Mouse (Mus musculus) ES-CJ7 (cell line): ENCODE data around the gene Pygo1.
A peak's percentile ranks its signal among the peaks of the same experiment; 100 is the strongest.

Experiments
- DNase-seq: peaks from one replicate; pipeline ENCODE4 v3.0.0; 2011; ENCODE audit warnings: low read depth, low spot score

Pygo1 gene

DNA sequence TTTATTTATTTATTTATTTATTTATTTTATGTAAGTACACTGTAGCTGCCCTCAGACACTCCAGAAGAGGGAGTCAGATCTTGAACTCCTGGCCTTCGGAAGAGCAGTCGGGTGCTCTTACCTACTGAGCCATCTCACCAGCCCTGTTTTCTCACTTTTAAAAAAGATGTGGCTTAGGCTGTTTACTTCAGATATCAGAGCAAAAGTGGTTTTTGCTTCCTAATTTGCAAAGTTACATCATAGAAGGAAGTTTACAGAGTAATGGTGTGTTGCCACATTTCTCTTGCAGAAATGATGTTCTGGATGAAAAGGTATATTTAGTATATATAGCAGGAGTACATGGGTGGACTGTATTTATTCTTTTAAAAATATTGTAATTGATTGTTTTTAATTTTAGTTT is 66.0 kb downstream of the Pygo1 start:
- DNase-seq = no peak

GRCm38 (mm10) chr9:72992576-72992975 is 67.1 kb downstream of the Pygo1 start:
- DNase-seq = no peak

- DNase-seq = peak; percentile 92
These were observed 70.7 kb downstream of the Pygo1 start for GRCm38 (mm10) chr9:72996167-72996566.

DNA sequence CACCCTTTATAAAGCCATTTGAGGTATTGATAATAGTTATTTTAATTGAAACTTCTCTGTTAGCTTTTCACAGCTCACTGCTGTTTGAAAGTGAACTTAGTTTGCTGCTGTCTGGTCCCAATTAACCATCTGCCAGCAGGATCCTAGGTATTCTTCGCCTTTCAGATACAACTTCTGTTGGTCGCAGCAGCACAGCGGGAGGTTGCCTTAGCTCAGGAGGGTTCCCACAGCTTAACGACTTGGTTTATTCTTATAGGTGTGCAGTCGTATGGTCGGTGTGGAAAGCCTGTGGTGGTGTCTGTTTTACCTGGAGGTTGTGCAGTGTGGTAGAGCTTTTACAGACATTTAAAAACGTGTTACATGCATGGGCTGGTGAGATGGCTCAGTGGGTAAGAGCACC is 71.4 kb downstream of the Pygo1 start:
- DNase-seq = peak; percentile 71

DNA sequence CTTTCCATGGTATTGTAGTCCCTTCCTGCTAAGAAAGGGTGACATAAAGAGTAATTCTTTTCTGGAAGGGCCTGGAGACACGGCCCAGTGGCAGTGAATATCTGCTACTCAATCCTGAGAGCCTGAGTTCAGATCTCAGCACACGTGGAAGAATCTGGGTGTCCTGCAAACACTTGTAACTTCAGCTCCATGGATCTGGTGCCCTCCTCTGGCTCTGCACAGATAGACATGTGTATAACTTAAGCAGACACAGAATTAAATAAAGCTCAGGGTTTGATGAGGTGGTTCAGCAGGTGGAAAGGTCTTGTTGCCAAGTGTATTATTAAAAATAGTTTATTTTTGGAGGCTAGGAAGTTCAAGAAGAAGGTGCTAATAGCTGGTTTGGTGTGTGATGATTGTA is 75.0 kb downstream of the Pygo1 start:
- DNase-seq = no peak

DNA sequence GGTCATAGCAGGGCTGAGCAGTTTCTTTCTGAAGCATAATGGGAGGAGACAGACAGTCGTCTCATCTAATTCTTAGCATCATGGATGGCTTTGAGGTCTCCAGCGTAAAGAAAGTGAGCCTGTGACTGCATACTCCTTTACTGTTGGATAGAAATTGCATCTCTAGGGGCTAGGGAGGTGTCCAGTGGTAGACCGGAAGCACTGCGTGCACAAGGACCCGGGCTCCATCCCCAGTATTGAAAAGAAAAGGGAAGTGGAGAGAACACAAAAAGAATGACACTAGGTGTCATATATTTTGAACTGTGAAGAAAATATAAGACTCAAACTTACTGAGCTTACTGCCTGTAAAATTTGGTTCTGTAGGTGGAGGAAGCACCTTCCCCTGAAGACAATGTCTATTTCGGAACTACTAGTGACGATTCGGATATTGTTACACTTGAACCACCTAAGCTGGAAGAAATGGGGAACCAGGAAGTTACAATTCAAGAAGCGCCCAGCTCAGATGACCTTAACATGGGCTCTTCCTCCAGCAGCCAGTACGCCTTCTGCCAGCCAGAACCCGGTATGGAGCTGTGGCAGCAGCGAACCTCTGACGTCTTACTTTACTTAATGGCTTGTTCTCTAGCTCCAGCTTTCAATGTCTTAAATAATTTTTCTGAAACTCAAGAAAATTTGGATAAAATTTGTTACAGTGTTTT is 76.0 kb downstream of the Pygo1 start:
- DNase-seq = no peak
